ENCODE assay signal across 14 mouse cellular contexts in genomic region chr1:187765577-187765976, GRCm38 (mm10).
"Had no signal": no experiment of that assay in that cellular context is flagged by ENCODE, and none has a peak within 500 bp of the region (broad histone marks: within the 10 kb centered on the region; RNA-seq: fewer than 3 reads in every experiment).

No protein-coding gene starts in this region.

- H3K4me1 ChIP-seq: liver, embryonic 13.5 days; midbrain, embryonic 15.5 days had no signal

- H3K27ac ChIP-seq: kidney, postnatal 0 days; layer of hippocampus, adult 2 months; left cerebral cortex, adult 2 months; liver, embryonic 13.5 days; midbrain, embryonic 12.5 days; midbrain, embryonic 15.5 days; neural tube, embryonic 13.5 days had no signal

- H3K27me3 ChIP-seq: liver, embryonic 13.5 days; midbrain, embryonic 12.5 days; midbrain, embryonic 15.5 days; neural tube, embryonic 13.5 days had no signal

- ATAC-seq: midbrain, embryonic 15.5 days had no signal

- H3K9me3 ChIP-seq: liver, embryonic 13.5 days; midbrain, embryonic 12.5 days; midbrain, embryonic 15.5 days; neural tube, embryonic 13.5 days had no signal

- H3K4me3 ChIP-seq: layer of hippocampus, adult 2 months; left cerebral cortex, adult 2 months; liver, embryonic 13.5 days; midbrain, embryonic 12.5 days; midbrain, embryonic 15.5 days; neural tube, embryonic 13.5 days had no signal

- H3K4me2 ChIP-seq: liver, embryonic 13.5 days; midbrain, embryonic 12.5 days; midbrain, embryonic 15.5 days; neural tube, embryonic 13.5 days had no signal

- DNase-seq: kidney, postnatal 25 days; layer of hippocampus, adult 9-11 months; liver, embryonic 13.5 days; lung, adult 2 months; lung, postnatal 14 days; lung, postnatal 4 days; thymus, adult 18-20 months; thymus, postnatal 36 days had no signal

- H3K9ac ChIP-seq: liver, embryonic 13.5 days; midbrain, embryonic 12.5 days; midbrain, embryonic 15.5 days; neural tube, embryonic 13.5 days had no signal

- H3K36me3 ChIP-seq: liver, embryonic 13.5 days; midbrain, embryonic 12.5 days; midbrain, embryonic 15.5 days; neural tube, embryonic 13.5 days had no signal
